Mouse (Mus musculus): ENCODE data around the gene Gm9972. TPM values are rescaled to one million over a fixed set of nuclear protein-coding genes. Genes with fewer than 3 reads are reported as not detected.

Gm9972 gene
- polyA plus RNA-seq, 1 experiment from 2014 or later, result not detected

DNA sequence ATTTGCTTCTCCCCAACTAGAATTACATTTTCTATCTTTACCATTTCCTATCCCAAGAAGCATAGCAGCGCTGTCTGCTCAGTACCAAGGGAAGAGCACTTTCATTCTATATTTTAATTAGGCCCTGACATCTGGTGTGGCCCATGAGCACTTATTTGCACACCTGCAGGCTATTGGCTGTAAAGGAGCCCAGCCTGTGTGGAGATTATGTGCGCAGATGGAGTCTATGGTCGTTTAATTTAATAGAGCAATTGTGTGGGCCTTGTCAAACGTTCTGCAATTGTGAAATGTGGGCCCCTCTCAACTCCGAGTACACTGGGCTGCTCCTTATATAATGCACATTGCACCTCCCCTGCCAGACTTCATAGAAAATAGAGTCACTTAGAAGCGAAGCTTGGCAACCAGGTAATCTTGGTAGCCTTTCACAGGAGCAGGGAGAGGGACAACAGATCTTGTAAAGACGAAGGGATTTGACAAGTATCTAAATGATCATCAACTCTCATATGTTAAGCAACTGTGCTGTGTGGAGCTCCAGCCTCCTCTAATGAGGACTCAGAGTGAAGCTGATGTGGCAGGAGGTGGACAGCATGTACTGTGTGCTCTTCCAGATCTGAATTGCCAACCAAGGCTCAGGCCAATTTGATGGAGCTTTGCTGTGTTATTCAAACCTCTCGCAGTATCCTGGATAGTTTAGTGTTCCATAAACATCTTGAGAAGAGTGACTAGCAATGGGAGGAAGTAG is 50.9 kb downstream of the Gm9972 start:
- H3K9me3 ChIP-seq (replicated peaks), result no peaks in the 10 kb centered on the region
- H3K4me2 ChIP-seq, result no peak overlapping the region
- no peak overlapping the region for H3K4me3 ChIP-seq
- H3K27me3 ChIP-seq, result no peaks in the 10 kb centered on the region
- no peak for ATAC-seq (replicated peaks; ENCODE audit: insufficient number of reproducible peaks, insufficient read depth, low FRiP score, low read depth)
- H3K9ac ChIP-seq, result no peak overlapping the region
- H3K27ac ChIP-seq, result no peak overlapping the region
- H3K4me1 ChIP-seq (replicated peaks), result no peaks in the 10 kb centered on the region
- 77% methylated on average over 8 of the region's 8 CpGs for WGBS
- H3K36me3 ChIP-seq, result no peaks in the 10 kb centered on the region

Other genes starting within 250 kb of the Gm9972 start
- gene Atp10b, start 114.1 kb downstream of the Gm9972 start, polyA plus RNA-seq (2015; fragmentation: Nextera tagmentation; extraction: Ambion mirVana), result 0.22 TPM in 1 of 2 replicates, not detected in the other

All from heart, embryonic 15.5 days (tissue).